Mouse (Mus musculus): Measurements from ENCODE around the gene Tmem232. TPM values are rescaled to one million over a fixed set of nuclear protein-coding genes. Genes with fewer than 3 reads are reported as not detected.
"Not testable (repeated sequence)": the region's sequence is repeated elsewhere in the genome, so short reads cannot be mapped to it uniquely, and the experiment has no call there.

The Tmem232 gene
- total RNA-seq, 2 experiments from 2014 or later, result not detected

DNA sequence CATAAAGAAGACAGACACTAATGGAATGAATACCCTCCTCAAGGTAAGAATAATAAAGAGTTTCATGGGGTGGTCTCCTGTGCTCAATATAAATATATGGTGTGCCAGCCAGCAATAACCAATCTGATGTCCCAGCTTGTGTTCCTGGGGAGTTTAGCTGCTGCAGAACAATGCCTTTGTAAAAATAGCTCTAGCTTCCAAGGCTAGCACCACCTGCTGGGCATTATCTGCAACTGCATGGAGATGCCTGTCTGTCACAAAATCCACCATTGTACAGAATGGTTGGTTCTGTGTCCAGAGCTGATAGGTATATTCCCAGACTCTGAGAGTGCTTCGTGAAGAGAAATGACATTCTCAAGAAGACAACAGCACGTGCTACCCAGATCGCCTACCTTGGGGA lies 4.4 kb downstream of the Tmem232 start:
- DNase-seq (ENCODE audit: low spot score), result peak; percentile 6

DNA sequence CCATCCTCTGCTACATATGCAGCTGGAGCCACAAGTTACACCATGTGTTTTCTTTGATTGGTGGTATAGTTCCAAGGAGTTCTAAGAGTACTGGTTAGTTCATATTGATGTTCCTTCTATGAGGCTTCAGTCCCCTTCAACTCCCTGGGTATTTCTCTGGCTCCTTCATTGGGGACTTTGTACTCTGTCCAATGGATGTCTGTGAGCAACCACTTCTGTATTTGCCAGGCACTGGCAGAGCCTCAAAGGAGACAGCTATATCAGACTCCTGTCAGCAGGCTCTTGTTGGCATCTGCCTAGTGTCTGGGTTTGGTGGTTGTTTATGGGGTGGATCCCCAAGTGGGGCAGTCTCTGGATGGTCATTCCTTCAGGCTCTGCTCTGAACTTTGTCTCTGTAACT lies 8.2 kb downstream of the Tmem232 start:
- intact Hi-C loops (cut with DNase I), result not testable (repeated sequence)
- peak; percentile 8 for DNase-seq (ENCODE audit: low spot score)

More for the DNA sequence above, 4.4 kb downstream of the Tmem232 start:
- intact Hi-C loops (cut with DNase I), result no loop called here

DNA sequence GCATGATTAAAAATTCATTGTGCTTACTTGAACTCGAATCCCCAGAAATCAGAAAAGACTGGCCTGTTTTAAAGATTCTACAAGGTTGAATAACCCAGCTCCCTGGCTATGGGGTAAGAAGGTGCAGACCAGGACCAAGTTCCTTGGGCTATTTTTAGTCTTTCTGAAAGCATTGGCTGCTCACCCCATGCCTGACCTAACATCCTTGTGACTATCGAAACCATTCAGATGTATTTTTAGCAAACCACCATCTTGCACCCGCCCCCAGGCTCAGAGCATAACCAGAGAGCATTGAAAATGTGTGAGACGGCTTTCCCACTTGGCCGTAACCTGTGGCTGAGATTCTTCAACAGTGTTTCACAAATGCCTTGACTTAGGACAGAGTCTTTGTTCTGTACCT lies 13.1 kb downstream of the Tmem232 start:
- DNase-seq (ENCODE audit: low spot score), result no peak
- intact Hi-C loops (cut with DNase I), result no loop called here

GRCm38 (mm10) chr17:65513517-65513916 lies 27.1 kb downstream of the Tmem232 start:
- DNase-seq (ENCODE audit: low spot score), result no peak
- intact Hi-C loops (cut with DNase I), result no loop called here

GRCm38 (mm10) chr17:65484654-65485053 lies 55.9 kb downstream of the Tmem232 start:
- DNase-seq (ENCODE audit: low spot score), result no peak
- intact Hi-C loops (cut with DNase I), result no loop called here

- DNase-seq (ENCODE audit: low spot score), result no peak
- intact Hi-C loops (cut with DNase I), result no loop called here
Observed at GRCm38 (mm10) chr17:65476747-65477146, 63.8 kb downstream of the Tmem232 start.

DNA sequence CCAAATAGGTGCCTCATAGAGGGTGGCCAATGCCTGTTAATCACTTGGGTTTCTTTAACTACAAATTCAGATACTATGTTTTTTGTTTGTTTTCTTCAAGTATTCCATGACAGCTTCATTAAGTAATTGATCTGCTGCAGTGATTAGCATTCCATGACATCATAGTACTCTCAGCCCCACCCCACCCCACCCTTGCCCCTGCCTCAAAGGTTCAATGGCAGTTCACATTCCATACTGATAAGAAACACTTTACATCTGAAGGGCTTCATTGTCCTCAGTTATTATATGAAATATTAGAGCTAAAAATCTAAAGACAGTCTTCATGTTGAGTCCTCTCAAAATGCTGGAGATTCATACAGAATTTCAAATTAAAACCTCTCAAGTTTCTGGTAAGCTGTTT lies 89.8 kb downstream of the Tmem232 start:
- intact Hi-C loops (cut with DNase I), result no loop called here
- no peak for DNase-seq (ENCODE audit: low spot score)

GRCm38 (mm10) chr17:65437906-65438305 lies 102.7 kb downstream of the Tmem232 start:
- DNase-seq (ENCODE audit: low spot score); intact Hi-C loops (cut with DNase I): not testable (repeated sequence)

GRCm38 (mm10) chr17:65419124-65419523 lies 121.5 kb downstream of the Tmem232 start:
- intact Hi-C loops (cut with DNase I), result no loop called here
- no peak for DNase-seq (ENCODE audit: low spot score)

DNA sequence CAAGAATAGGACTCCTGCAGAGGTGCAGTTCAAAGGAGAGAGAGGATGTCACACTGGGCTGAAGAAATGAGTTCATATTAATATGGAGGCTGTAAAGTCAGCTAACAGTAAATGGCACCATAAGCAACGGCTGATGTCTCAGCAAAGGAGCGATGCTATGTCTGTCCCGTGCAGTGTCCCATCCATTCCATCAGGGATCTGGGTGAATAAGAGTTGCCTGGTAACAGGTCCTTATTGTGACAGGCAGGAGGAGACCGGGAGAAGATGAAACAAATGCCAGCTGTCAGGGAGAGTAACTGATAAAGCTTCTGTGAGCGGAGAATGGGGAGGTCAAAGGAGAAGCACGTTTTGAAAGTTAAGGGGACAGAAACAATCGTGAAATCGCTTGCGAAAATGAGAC lies 135.3 kb downstream of the Tmem232 start:
- intact Hi-C loops (cut with DNase I), result no loop called here

GRCm38 (mm10) chr17:65400914-65401313 lies 139.7 kb downstream of the Tmem232 start:
- intact Hi-C loops (cut with DNase I), result no loop called here
- no peak for DNase-seq (ENCODE audit: low spot score)

More for the DNA sequence above, 135.3 kb downstream of the Tmem232 start:
- no peak for DNase-seq (ENCODE audit: low spot score)

DNA sequence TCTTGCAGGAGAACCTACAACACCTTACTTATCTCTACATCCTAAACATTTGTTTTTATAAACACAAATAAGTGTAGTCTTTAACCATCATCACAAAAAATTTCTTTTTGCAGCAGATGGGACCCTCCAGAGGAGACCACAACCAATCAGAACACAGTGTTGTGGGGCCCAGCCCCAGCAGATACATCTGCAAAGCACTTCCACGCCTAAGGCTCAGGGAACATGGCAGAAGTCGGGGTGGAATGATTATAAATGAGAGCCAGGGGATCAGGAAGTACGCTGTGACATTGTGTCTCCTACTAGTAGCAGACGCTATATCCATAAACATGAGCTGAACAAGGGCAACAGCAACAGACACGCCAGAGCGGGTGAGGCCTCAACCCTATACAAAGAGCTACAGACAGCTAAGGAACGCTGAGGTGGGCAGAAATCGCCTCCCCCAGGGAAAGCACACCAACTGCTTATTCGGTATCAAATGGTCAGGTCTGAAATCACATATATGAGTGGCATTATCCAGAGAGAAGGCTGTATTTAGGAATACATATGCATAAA lies 156.1 kb downstream of the Tmem232 start:
- intact Hi-C loops (cut with DNase I), result no loop called here
- no peak for DNase-seq (ENCODE audit: low spot score)

DNA sequence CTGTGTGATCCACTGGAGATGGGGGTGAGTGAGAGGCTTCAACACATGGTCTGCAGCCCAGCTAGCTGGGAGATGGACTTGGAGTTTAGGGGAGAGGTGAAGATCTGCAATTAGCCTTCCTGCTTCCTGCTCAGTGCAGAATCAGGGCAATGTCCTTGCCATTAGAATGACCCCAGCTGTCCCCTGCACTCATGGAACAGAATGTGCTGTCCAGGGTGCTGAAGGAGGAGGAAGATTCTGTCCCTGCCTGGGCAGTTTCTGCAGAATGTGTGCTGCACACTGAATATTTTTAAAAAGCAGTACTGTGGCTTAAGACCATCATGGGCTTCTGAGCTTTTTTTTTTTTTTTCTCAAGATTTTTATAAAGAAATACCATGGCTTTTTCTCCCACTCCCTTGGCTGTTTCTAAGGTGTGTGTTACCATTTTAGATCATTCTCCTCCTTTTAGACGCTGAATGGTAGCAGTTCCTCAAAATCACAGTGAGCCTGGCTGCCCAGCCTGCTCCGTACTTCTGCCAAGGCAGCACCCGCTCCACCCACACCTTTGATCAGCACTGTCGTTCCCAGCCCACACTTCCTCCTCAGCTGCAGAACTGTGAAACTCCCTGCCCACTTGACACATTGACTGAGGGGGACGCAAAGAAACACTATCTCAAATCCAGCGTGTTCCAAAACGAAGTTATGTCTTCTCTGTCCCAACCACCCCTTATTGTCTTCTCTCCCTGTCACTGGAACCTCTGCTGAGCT lies 170.4 kb downstream of the Tmem232 start:
- no peak for DNase-seq (ENCODE audit: low spot score)
- intact Hi-C loops (cut with DNase I), result no loop called here

GRCm38 (mm10) chr17:65365535-65366254 lies 174.9 kb downstream of the Tmem232 start:
- intact Hi-C loops (cut with DNase I), result no loop called here
- DNase-seq (ENCODE audit: low spot score), result no peak

GRCm38 (mm10) chr17:65351836-65352235 lies 188.7 kb downstream of the Tmem232 start:
- intact Hi-C loops (cut with DNase I), result no loop called here
- no peak for DNase-seq (ENCODE audit: low spot score)

- no peak for DNase-seq (ENCODE audit: low spot score)
- intact Hi-C loops (cut with DNase I), result no loop called here
Observed at GRCm38 (mm10) chr17:65340016-65340415, 200.6 kb downstream of the Tmem232 start.

- DNase-seq (ENCODE audit: low spot score), result no peak
- intact Hi-C loops (cut with DNase I), result no loop called here
Observed at GRCm38 (mm10) chr17:65330759-65331158, 209.8 kb downstream of the Tmem232 start.

DNA sequence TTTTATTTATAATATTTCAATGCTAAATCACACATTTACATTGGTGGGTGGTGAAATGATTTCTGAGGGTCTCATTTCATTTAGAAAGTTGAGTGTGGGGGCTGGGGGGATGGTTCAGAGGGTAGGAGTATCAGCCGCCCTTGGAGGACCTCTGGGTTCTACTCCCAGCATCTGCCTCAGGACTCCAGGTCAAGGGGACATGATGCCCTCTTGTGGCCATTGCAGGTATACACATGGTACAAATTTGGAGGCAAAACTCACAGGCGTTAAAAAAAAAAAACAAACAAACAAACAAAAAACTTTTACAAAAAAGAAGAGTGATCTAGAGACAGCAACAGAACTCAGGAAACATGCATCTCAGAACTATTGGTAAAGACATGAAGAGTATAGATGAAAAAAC lies 215.3 kb downstream of the Tmem232 start:
- DNase-seq (ENCODE audit: low spot score), result no peak
- intact Hi-C loops (cut with DNase I), result loop anchor here (10.0 kb wide), 1 partner anchor 250 kb away; no protein-coding TSS in a partner anchor

DNA sequence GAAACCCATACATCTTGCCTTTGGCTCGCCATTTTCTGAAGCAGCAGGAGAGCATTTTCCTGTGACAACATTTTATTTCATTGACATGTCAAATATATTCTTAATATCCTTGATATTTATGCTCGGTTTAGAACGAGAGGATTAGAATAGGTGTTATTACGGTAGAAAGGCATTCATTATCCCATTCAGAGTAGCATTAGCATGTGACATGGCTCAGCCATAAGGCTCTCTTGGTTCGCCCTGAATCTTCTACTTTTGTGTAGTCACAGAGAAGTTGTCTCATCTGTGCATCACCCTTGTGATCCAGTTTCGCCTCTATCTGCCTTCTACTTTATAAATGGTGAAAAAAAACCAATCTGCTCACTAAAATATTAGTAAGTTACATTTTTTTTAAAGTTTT lies 220.0 kb downstream of the Tmem232 start:
- DNase-seq (ENCODE audit: low spot score), result no peak
- intact Hi-C loops (cut with DNase I), result loop anchor here (10.0 kb wide), 1 partner anchor 246 kb away; no protein-coding TSS in a partner anchor

DNA sequence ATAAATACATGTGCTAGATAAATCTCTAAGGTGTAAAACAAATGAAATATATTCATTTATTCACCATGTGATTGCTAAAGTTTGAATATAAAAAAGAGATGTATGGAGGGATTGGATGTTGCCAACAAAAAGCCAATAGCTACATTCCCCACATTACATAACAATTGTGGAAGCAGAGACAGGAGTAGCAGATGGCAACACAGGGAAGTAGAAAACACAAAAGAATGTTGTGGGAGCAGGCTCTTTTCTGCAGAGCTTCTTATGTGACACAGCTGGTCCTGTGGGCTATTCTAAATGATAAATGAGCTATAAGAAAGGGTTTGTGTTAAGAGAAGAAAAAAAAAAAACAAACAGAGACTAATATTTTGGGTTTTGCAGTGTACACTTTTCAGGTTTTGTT lies 240.6 kb downstream of the Tmem232 start:
- DNase-seq (ENCODE audit: low spot score), result no peak
- intact Hi-C loops (cut with DNase I), result no loop called here

DNA sequence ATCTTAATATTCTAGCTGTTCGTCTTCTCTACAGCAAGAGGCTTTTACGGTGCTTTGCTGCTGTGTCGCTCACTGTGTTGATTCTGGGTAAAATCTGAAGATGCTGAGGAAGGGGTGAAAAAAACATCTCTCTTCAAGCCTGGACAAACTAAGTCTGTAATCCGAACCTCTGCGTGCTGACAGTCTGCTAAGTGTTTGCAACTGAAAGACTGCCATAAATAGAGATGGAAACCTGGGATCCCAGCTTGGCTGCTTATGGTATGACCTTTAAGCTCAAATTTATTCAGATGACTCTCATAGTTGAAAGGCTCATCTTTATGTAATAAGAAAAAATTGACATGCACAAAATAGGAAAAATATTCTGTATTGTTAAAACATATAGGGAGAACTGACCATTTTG lies 242.8 kb downstream of the Tmem232 start:
- intact Hi-C loops (cut with DNase I), result no loop called here
- no peak for DNase-seq (ENCODE audit: low spot score)

All from heart, postnatal 25 days (tissue).